Mouse (Mus musculus) adrenal gland, adult (tissue): ENCODE data around the gene Crk.
A peak's percentile ranks its signal among the peaks of the same experiment; 100 is the strongest.
"Not testable (repeated sequence)": the region's sequence is repeated elsewhere in the genome, so short reads cannot be mapped to it uniquely, and the experiment has no call there.

Experiments used
- DNase-seq, 2 experiments: peaks; one replicate each; pipeline ENCODE4 v3.0.0; 2022 to 2023; ENCODE audit warnings: low spot score in 1 of 2; ENCODE audit not compliant: inconsistent age in 2 of 2

Gene Crk

DNA sequence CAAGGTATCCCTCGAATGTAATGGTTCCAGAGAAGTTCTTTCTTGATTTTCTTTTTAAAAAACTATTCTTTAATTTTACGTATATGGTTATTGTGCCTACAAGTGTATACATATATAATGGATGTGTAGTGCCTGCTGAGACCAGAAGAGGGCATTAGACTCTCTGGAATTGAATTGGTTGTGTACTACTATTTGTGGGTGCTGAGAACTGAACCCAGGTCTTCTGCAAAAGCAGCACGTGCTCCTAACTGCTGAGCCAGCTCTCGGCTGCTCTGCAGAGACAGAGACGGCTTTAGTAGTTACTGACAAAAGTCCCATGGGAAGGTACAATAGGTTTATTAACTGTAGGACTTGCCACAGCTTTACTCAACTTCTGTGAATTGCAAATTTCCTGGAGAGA is 5.4 kb downstream of the Crk start:
- no peak for DNase-seq

GRCm38 (mm10) chr11:75684956-75685355 is 5.9 kb downstream of the Crk start:
- DNase-seq, result no peak

- no peak for DNase-seq
Observed at GRCm38 (mm10) chr11:75687343-75687993, 8.4 kb downstream of the Crk start.

DNA sequence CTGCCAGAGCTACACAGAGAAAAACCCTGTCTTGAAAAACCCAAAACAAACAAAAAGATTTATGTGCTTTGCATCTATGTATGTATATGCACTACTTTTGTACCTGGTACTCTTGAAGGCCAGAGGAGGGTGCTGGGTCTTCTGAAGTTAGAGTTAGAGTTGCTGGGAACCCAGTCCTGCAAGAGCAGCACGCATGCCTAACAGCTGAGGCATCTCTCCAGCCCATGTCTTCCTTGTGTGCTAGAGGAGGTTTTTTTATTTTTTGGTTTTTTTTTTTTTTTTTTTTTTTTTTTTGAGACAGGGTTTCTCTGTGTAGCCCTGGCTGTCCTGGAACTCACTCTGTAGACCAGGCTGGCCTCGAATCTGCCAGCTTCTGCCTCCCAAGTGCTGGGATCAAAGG is 9.1 kb downstream of the Crk start:
- DNase-seq, result no peak

- no peak for DNase-seq
Observed at GRCm38 (mm10) chr11:75689977-75690376, 10.9 kb downstream of the Crk start.

DNA sequence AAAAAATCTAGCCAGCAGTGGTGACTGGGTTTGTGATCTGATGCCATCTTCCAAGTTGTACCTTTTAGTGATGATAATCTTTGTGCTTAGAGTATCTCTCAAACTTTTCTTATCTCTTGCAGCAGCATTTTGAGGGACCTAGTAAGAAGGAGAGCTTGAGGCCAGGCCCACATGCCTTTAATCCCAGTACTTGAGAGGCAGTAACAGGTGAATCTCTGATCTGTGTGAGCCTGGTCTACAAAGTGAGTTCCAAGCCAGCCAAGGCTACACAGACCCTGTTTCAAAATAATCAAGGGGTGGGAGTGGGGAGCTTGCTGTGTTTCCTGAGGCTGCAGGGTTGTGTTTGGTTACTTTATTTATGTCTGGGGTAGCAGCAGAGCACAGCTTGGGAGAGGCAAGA is 12.0 kb downstream of the Crk start:
- no peak for DNase-seq

GRCm38 (mm10) chr11:75693570-75693969 is 14.5 kb downstream of the Crk start:
- DNase-seq, result no peak

DNA sequence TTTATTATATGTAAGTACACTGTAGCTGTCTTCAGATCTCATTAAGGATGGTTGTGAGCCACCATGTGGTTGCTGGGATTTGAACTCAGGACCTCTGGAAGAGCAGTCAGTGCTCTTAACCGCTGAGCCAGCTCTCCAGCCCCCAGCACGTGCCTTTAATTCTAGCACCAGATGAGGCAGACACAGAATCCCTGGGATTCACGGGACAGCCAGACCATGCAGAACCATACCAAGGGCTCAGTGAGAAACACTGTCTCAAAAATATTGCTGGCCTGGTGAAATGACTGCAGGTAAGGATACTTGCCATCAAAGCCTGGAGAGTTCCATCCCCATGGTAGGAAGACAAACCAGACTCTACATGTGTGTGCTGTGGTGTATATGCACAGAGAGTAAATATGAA is 18.4 kb downstream of the Crk start:
- not testable (repeated sequence) for DNase-seq

GRCm38 (mm10) chr11:75700557-75700956 is 21.5 kb downstream of the Crk start:
- no peak for DNase-seq

GRCm38 (mm10) chr11:75702761-75703160 is 23.7 kb downstream of the Crk start:
- no peak for DNase-seq

DNA sequence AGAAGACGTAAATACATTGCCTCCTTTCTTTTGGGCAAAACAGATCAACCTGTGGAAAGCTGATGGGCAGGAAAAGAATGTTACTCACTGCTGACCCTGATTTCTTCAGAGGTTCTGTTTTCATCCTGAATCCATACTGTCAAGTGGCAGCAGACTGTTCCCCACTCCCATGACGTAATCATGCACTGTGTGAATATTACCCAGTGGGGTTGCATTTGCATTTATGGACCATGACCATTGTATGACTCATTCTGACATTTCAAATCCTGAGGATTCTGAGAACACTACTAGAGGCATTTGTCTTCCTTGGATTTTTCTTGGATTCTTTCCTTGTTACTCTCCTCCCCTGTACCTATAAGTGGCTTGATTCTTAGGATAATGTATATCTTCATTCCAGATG is 24.7 kb downstream of the Crk start:
- DNase-seq, result no peak

DNA sequence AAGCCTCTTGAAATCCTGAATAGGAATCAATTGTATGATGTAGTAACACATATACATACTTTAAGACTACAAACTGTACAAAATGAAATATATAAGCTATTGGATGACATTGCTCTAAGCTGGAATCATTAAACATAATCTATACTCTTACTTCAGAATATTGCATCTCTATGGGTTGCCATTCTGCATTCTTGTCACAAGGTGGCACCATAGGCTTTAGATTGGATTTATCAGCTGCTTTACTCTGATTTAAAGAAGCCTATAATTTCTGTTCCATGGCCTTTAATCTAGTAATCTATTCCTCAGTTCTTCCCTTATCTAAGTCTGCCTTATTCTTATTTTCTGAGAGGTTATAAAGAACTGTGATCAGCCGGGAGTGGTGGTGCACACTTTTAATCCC is 34.9 kb downstream of the Crk start:
- peak in 1 of 2 experiments; percentile 55 for DNase-seq

- DNase-seq, result no peak
Observed at GRCm38 (mm10) chr11:75715556-75715955, 36.5 kb downstream of the Crk start.

- no peak for DNase-seq
Observed at GRCm38 (mm10) chr11:75716661-75717325, 37.7 kb downstream of the Crk start.

DNA sequence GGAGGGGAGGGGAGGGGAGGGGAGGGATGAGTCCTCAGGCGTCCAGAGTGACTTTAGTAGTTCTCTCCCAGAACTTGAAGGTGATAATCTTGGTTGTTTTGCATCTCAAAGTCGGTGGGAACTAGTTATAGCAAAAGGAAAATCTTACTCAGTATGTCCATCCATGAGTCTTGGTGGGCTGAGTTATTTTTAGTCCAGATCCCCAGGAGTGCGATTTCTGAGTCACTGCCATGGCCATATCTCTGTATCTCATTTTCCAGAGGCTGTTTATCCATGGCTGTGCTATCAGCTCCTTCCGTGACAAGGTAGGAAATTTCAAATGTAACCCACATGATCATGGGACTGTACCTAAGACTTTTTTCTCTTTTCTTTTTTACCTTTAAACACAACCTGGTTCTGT is 43.3 kb downstream of the Crk start:
- no peak for DNase-seq

- DNase-seq, result no peak
Observed at GRCm38 (mm10) chr11:75727168-75727567, 48.1 kb downstream of the Crk start.

DNA sequence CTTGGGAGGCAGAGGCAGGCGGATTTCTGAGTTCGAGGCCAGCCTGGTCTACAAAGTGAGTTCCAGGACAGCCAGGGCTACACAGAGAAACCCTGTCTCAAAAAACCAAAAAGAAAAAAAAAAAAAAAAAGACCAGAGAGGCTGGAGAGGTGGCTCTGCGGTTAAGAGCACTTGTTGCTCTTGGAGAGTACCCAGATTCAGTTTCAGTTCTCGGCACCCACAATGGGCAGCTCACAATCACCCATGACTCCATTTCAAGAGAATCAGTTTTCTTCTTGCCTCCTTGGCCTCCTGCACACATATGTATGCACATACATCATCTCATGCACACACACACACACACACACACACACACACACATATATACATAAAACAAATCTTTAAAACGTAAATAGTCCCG is 48.6 kb downstream of the Crk start:
- not testable (repeated sequence) for DNase-seq

GRCm38 (mm10) chr11:75732434-75733226 is 53.6 kb downstream of the Crk start, which contains the start of gene Ywhae:
TSS of gene Ywhae (plus strand) at chr11:75732869.
- DNase-seq, result peak; percentile 93 to 97

DNA sequence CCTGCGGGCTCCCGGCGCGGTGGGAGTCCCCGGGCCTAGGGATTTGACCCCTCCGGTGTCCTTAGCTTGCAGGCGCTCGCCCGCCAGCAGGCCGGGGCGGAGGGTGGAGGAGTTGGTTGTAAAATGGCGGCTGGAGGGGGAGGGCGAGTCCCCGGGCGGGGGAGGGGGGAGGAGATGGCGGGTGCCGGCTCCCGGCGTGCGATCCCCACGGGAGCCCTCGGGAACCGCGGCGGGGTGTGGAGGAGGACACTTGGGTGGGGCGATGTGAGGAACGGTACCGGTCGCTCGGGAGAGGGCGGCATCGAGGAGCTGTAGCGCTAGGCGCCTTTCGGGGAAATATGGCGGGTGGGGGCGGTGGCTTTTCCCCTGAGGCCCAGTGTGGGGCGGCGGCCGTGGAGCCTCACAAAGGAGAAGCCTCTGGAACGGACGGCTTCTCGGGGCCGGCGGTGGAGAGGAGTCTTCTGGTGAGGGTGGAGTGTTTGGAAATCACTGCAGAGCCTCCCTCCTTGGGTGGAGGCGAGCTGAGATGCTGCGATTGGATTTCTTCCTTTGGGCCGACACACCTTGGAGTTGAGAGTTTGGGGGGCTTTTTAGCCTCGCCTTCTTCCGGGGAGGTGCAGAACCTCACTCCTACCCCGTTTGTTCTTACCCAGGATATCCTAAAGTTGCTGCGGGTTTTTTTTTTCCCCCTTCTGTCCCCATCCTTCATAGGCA is 54.3 kb downstream of the Crk start:
- DNase-seq, result no peak

GRCm38 (mm10) chr11:75735462-75736252 is 56.6 kb downstream of the Crk start:
- DNase-seq, result no peak

- DNase-seq, result no peak
Observed at GRCm38 (mm10) chr11:75736978-75737377, 57.9 kb downstream of the Crk start.
